Mouse (Mus musculus): Measurements from ENCODE around the gene Doc2g.

The Doc2g gene

DNA sequence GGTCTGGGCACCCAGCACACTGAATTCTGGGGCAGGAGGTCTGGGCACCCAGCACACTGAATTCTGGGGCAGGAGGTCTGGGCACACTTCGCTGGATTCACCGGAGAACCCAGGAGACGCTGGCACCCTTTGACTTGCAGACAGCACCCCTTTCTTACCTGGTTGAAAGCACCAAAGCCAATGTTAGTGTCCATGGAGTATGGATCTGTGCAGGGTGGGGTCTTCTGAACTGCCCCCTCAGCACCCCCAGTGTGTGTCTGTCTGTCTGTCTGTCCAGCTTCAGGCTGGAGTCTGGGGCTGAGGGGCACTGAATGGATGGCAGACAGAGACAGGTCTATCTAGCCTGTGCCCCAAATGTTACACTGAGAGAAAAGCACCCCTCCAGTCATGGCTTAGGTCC lies 11.6 kb upstream of the Doc2g start:
- DNase-seq, result no peak

DNA sequence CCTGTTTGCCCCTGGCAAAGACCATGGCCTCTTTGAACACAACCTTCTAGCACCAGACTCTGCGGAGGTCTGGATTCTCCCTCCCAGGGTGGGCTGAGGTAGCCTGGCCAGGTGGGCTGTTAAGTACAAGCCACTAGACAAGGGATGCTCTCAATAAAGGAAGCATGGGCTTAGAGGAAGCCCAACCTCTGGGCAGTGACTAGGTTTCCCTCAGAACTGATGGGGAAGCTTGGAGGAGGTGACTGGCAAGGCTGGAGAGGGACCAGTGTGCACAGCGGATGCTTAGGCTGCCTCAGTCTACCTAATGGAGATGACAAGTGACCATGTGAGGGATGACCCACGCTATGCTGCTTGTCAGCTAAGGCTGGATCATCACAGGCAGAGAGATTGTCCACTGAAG lies 11.1 kb upstream of the Doc2g start:
- no peak for DNase-seq

DNA sequence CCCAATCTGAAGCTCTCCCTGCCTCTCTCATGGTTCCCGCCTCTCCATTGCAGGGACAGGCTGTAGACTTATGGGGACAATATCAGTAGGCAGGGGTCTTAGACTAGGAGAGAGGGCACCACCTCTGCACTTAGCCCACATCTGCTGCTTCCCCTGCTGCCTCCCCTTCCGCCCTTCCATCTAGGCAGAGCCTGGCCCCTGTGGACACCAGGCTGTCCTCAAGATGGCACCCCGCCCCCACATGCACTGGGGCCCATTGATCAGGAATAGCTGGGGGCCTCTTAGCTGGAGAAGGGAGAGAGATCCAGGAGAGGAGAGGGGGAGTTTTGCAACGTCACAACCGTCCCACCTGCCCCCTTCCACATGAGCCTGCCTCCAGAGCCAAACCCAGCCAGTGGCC lies 10.7 kb upstream of the Doc2g start, which contains the start of gene Tbx10:
Tbx10 (plus strand) TSS at position 337 of the 400 bp plus-strand sequence.
- no peak for DNase-seq

DNA sequence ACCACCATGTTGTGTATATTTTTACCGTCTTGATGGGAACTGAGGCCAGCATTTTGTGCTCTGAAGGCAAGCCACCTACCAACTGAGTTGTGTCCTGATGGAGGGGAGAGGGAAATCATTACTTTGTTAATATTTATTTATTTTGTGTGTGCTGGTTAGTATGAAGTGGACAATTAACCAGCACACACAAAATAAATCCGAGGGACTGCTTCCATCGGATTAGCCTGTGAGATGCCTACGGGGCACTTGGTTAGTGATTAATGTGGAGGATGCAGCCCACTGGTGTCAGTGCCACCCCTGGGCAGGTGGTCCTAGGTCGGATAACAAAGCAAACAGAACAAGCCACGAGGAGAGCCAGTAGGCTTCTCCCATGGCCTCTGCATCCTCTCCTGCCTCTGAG lies 8.2 kb upstream of the Doc2g start:
- no peak for DNase-seq

DNA sequence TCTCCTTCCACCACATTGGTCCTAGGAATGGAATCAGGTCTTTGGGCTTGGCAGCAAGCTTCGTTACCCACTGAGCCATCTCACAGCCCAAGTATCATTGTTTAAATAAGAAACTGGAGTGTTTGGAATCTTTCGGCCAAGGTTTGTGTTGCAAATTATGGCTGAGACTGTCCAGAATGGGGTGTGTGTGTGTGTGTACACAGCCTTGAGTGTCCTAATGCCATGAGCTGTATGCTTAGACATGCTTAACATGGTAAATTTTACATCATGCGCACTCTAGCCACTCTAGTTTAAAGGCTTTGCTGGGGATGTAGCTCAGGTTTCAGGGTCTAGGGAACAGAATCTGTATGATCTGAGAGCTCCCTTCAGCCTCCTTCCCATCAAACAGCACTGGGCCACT lies 7.6 kb upstream of the Doc2g start:
- DNase-seq, result no peak

DNA sequence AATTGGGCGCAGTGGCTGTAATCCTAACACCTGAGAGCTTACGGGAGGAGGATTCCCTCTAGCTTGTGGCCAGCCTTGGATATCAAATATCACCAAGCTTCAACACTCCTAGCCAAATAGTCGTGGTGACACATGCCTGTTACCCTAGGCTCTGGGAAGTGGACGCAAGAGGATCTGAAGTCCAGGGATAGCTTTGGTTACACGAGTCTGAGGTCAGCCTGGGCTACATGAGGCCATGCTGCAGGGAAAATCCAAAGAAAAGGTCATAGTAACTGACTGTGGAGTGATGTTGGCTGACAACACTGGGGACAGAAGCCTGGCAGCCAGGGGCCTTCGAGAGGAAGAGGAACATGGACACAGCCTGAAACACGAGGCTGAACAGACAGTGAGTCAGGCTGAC lies 7.0 kb upstream of the Doc2g start:
- no peak for DNase-seq

DNA sequence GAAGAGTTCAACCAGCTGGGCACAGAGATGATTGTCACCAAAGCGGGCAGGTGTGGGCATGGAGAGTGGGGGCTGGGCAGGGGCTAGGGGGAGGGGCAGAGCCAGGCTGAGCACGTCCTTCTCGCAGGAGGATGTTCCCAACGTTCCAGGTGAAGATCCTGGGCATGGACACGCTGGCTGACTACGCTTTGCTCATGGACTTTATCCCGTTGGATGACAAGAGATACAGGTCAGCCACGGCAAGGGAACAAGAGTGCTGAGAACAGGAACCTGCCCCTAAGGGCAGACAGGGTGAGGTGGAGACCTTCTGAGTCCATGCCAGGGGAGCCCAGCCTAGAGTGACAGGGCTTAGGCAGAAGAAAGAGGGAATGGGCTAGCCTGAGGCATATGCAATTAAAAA lies 6.4 kb upstream of the Doc2g start:
- DNase-seq, result no peak

DNA sequence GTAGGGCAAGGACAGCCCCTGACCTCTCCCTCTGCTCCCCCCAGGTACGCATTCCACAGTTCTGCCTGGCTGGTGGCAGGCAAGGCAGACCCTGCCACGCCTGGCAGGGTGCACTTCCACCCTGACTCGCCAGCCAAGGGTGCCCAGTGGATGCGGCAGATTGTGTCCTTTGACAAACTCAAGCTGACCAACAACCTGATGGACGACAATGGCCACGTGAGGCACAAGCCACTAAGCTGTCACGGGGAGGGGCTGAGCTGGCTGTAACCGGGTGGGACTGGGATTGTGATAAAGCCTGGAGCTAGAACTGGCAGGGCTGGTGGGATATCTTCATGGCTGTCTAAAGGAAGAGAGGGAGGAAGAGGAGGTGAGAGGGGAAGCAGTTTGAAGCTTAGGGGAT lies 5.9 kb upstream of the Doc2g start:
- no peak for DNase-seq

DNA sequence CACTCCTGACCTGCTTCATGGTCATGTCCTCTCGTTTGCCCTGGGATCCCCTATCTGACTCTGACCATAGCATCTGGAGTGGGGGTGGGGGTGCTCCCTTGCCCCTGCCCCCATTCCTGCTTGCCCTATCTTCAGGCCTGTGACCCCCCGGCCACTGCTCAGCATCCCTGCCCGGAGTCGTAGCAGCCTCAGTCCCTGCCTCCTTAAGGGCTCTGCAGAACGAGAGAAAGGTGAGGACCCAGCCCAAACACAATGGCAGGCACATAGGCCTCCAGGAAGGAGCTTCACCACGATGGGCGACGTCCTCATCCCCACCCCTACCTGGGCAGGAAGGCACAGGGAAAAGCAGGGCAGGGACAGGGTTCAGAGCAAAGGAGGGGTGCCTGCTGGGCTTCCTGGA lies 4.8 kb upstream of the Doc2g start:
- DNase-seq, result no peak

DNA sequence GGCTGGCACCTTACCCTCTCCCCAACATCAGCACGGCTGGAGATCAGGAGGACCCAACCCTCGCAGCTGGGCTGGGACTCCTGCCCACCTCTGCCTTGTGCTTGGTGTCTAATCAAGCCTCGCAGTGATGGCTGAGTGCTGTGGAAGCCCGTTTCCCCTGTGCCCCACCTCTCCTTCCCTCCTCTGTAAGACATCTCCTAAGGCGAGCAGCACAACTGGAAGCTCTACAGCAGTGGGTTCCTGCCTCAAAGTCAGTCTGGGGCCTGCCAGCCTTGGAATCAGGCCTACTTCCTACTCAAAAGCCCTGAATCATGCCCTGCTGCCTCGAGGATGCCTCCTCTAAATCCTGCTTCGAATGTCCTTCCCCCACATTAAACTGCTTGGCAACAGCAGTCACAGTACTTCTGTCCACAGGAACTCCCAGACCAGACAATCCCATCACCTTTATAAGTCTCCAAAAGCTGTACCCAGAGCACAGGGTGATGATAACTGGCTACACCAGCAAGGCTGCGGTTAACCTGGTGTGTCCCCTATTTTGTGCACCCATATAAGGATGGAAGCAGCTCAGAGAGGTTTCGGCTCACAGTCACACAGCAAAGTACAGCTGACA lies 3.9 kb upstream of the Doc2g start:
- DNase-seq, result no peak

DNA sequence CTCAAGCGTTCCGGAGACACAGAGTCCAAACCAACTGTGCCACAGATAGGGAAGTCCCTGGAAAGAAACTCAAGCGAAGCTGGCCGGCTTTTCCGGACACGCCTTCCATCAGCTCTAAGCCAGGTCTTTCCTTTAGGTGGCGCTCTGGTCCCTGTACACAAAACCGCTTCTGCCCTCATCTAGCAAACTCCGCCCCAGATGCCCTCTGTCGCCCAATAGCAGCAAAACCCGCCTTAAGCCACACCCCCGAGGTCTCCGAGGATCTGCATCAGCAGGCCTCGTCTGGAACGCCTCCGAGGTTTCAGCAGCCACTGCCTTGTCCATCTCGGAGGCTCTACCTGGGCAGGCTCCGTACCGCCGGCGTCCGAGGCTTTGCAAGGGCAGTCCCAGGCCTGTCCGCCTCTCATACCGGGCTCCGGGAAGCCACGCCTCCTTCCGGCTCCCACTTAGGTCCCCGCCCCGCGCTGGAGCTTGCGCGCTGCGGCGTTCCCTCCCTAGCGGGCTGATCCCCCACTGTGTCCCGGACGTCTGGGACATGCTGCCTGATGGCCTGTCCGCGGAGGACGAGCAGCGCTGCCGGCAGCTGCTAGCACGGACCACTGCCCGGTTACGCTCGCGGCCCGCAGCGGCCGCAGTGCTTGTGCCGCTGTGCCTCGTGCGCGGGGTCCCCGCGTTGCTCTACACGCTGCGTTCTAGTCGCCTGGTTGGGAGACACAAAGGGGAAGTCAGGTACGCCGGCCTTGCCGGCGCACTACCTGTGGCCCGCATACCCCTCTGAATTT lies 2.8 kb upstream of the Doc2g start, which contains the start of the genes Nudt8 and Gm49405:
Nudt8 (plus strand) TSS at position 462 of the 782 bp plus-strand sequence.
Gm49405 (plus strand) TSS at position 508 of the 782 bp plus-strand sequence.
- peak; percentile 98 for DNase-seq

DNA sequence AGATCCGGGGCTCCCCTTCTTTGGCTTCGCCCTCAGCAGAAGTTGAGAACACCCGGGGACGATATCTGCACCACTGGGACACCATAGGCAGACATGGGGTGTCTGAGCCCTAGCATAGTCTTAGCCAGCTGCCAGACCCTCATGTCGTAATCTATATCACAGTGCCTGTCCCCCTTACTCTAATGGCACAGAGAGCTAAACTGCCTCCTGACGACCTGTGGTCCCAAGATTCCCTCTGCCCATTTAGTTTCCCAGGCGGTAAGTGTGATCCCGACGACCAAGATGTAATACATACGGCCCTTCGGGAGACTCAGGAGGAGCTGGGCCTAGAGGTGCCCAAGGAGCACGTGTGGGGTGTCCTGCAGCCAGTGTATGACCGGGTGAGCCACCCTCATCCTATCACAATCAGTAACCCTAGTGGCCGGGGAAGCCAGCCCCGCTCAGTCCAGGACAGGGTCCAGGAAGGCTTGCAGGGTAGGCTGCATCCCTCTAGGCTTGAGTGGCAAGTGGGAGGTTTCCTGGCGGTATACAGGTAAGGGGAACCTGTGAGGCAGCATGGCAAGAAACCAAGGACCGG lies 2.1 kb upstream of the Doc2g start:
- no peak for DNase-seq

DNA sequence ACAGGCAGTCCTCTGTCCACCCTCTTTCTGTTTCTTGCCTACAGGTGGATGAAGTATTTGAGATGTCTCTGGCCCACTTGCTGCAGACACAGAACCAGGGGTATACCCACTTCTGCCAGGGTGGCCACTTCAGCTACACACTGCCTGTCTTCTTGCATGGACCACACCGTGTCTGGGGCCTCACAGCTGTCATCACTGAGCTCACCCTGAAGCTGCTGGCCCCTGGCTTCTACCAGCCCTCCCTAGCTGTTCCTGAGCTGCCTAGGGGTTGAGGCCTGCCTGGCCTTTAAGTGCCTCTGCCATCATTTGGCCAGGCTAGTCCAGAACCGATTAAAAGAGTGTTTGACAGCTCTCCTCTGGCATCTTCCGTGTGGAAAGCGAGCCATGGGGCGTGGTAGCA lies 1.4 kb upstream of the Doc2g start:
- DNase-seq, result no peak

DNA sequence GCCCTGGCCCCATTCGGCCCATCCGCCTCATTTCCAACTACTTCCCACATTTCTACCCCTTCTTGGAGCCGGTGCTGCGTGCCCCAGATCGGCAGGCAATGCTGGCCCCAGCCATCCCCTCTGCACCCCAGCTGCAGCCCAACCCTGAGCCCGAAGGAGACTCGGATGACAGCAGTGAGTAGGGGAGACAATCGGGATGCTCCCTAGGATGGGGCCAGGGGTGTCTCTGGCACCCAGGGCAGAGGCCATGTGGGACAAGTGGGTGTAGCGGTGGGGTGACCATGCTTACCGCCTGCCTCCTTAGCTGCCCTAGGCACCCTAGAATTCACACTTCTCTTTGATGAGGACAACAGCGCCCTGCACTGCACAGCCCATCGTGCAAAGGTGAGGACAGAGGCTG lies 528 bp downstream of the Doc2g start:
- no peak for DNase-seq

DNA sequence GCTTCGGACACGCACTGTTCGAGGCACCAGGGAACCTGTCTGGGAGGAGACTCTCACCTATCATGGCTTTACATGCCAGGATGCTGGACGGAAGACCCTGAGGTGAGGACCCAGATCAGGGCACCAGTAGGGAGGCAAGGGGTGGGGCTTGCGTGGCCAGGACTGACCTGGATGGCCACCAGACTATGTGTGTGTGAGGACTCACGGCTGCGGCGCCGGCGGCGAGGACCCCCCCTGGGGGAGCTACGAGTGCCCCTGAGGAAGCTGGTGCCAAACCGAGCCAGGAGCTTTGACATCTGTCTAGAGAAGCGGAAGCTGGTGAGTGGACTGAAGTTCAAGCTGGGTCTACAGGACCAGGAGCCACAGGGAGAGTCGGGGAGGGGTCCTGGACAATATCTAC lies 1.2 kb downstream of the Doc2g start:
- DNase-seq, result no peak

DNA sequence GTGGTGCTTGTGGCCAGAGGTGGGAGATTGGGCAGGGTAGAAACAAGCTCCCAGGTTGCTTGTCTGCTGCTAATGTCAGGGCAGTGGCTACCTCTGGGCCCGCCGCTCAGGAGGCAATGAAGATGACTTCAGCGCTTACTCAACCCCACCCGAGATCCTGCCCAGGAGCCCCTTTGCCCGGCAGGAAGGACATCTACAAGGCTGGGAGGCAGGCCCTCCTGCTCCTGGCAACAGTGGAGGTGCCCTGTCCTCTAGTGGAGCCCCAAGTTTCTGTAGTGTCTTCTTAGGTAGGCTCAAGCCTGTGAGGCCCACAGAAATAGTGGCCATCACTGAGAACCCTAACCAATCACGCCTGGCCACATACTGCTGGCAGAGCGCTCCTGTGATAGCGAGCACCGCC lies 2.0 kb downstream of the Doc2g start:
- DNase-seq, result no peak

DNA sequence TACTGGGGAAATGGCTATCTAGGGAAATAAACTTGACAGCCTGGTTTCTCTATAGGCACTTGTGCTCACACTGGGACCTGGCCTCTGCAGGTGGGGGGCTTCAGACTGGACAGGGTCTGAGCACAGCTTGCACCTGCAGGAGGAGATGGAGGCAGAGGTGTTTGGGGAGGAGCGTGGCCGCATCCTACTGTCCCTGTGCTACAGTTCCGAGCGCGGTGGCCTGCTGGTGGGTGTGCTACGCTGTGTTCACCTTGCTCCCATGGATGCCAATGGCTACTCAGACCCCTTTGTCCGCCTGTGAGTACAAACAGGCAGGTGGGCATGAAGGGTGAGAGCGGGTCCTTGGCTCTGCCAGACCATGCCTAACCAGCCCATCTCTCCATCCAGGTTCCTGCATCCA lies 2.9 kb downstream of the Doc2g start:
- no peak for DNase-seq

DNA sequence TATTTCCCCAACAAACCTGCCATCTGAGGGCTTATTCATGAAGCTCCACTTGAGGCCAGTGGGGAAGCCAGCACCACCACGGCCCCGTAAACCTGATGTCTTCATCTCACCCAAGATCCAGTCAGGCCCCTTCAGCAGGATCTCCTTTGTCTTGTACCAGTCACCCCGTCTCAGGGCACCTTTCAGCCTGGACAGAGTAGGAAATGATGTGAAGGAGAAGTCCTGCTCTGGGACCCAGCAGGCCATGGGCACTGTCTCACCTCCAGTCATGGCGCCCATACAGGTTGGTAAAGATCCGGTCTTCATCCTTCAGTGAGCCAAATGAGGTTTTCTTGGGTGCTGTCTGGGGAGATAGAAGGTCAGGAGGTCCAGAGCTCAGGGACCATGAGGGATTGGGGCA lies 8.0 kb downstream of the Doc2g start:
- no peak for DNase-seq

DNA sequence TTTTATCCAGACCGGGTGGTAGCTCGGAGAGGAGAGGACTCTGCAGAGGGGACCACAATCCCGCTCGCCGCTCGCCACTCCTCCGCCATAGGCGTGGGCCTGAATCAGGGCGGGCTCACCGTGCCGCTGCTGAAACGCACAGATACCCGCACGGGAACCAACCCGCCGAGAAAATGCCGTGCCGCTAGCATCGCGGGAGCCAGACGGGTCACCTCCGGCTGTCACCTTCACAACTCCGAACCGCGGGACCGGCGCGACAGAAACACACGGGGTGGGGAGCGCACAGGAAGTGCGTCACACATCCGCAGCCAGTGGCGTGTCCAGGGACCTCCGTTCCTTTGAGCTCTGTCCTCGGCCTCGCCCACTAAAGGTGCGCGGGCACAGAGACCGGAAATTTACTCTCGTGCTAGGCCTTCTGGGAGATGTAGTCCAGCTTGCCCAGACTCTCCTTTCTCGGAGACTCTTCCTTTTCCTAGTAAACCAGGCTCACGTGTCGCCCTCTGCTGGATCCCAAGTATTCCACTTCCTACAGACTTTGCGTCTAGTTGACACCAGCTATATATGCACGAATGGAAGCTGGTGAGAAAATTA lies 9.4 kb downstream of the Doc2g start, which contains the start of gene Ndufv1:
Ndufv1 (minus strand) TSS at position 375 of the 591 bp plus-strand sequence.
- peak; percentile 99 for DNase-seq

DNA sequence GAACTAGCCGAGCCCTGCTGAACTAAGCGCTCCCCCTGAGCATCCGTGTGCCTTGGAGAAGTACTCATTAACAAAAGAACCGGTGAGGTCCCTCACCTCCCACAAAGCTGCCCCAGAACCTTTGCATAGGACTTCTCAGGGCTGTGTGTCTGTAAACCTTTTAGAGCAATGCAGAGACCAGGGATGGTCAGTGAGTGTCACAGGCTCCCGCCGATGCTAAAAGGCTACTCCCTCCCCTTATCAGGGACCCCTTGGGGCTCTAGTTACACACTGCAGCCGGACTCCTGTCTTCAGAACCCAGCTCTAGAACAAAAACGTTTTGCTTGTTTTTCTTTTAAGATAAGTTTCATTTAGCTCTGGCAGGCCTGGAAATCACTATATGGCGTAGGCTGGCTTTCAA lies 10.0 kb downstream of the Doc2g start:
- DNase-seq, result no peak

DNA sequence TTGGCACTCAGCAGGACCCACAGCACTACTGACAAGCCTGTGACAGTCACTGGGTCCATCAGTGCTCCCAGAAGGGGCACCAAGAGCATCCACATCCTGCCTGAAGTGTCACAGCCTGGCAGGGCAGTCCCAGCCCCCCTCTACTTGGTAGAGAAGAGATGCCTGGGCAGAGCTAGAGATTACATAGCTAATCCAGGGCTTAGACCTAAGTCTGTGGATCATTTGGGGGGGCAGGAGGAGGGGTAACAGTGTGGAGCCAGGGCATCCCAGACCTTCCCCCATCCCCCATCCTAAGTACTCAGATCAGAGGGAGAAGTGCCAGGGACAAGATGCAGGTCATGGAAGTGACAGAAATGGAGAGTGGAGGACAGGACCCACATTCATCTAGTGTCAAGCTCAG lies 11.7 kb downstream of the Doc2g start:
- DNase-seq, result no peak

DNA sequence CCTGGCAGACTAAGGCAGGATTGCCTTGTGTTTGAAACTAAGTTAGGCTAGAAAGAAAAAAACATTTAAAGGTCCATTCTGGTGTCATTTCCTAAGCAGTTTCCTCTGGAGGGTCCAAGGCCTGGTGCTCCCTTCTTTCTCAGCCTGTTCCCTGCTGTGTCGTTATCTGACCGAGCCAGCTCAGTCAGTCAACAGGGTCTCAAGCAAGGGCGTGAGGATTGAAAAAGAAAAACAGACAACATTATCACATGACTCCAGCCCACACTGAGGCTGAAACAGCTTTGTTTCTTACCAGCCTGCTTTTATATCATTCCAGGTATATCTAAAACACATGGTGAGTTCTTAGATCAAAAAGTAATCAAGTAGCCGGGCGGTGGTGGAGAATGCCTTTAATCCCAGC lies 12.5 kb downstream of the Doc2g start:
- DNase-seq, result no peak

DNA sequence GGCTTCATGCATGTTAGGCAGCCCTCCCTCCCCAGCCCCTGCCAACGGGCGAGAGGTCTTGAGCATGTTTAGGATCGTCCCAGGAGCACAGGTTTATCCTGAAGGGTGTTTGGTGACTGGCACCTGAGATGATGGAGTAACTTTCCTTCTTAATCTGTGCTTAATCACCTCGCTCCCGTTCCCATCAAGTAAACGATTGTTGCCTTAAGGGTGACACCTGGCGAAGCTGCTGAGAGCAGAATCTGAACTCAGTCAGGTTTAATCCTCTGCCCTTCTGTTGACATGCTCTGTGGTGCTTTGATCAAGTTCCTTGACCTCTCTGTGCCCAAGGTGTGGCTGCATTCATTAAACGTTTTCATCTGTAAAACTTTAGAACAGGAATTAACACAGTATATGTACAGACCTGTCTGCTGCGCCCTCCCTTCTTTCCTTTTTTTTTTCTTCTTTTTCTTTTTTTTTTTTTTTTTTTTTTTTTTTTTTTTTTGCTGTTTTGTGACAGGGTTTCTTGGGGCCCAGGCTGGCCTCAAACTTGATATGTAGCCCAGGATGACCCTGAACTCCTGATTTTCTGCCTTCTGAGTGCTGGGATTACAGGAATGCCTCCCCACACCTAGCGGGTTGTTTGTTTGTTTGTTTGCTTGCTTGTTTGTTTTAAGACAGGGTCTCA lies 14.9 kb downstream of the Doc2g start:
- DNase-seq, result no peak

Data from layer of hippocampus, adult 9-11 months (tissue).